Mouse (Mus musculus): ENCODE results near the gene Grin2d. TPM values are rescaled to one million over a fixed set of nuclear protein-coding genes. Genes with fewer than 3 reads are reported as not detected.

Gene Grin2d
- polyA plus RNA-seq, 1 experiment = 0.97 TPM

DNA sequence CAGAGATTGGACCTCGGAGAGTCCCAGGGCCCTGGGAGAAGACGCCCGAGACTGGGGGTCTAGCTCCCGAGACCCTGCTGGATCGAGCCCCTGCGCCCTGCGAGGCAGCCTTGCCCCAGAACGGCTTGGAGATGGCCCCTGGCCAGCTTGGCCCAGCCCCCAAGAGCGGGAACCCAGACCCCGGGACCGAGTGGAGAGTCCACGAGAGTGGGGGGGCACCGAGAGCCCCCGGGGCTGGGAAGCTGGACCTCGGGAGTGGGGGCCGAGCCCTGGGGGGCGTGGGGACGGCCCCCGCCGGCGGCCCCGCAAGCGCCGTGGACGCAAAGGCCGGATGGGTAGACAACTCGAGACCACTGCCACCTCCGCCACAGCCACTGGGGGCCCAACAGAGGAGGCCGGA, 83.2 kb downstream of the Grin2d start:
- Histone ChIP-seq H3K4me1 (ENCODE audit: control insufficient read depth, insufficient read depth, low read length) (peaks cover 1% of the 10 kb centered on the region), H3K4me3 (replicated peaks; ENCODE audit: control insufficient read depth, low read depth, low read length) (no peak overlapping the region), H3K27ac (ENCODE audit: control insufficient read depth, insufficient read depth, low read depth, low read length, poor library complexity) (no peak overlapping the region)
- TF ChIP-seq CTCF (IDR thresholded peaks at IDR 0.05; ENCODE audit: control insufficient read depth, insufficient read depth, low read length) (no peak), POLR2A (IDR thresholded peaks at IDR 0.05; ENCODE audit: borderline replicate concordance, control insufficient read depth, low read depth, low read length) (no peak)
- 83% methylated on average over 29 of the region's 29 CpGs for WGBS

DNA sequence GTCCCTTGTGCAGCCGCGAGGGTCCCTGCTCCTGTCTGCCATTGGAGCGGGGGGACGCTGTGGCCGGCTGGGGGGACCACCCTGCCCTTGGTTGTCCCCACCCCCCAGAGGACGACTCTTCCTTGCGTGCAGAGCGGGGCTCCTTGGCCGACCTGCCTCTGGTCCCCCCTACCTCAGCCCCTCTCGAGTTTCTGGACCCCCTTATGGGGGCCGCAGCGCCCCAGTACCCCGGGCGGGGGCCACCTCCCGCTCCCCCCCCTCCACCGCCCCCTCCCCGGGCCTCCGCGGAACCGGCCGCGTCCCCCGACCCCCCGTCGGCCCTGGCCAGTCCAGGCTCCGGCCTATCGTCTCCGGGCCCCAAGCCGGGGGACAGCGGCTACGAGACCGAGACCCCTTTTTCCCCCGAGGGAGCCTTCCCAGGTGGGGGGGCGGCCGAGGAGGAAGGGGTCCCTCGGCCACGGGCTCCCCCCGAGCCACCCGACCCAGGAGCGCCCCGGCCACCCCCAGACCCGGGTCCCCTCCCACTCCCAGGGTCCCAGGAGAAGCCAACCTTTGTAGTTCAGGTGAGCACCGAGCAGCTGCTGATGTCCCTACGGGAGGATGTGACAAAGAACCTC, 84.1 kb downstream of the Grin2d start:
- Histone ChIP-seq H3K4me1 (ENCODE audit: control insufficient read depth, insufficient read depth, low read length) (peaks cover 1% of the 10 kb centered on the region), H3K4me3 (replicated peaks; ENCODE audit: control insufficient read depth, low read depth, low read length) (no peak overlapping the region), H3K27ac (ENCODE audit: control insufficient read depth, insufficient read depth, low read depth, low read length, poor library complexity) (no peak overlapping the region)
- TF ChIP-seq CTCF (IDR thresholded peaks at IDR 0.05; ENCODE audit: control insufficient read depth, insufficient read depth, low read length) = no peak
- 83% methylated on average over 44 of the region's 44 CpGs for WGBS

DNA sequence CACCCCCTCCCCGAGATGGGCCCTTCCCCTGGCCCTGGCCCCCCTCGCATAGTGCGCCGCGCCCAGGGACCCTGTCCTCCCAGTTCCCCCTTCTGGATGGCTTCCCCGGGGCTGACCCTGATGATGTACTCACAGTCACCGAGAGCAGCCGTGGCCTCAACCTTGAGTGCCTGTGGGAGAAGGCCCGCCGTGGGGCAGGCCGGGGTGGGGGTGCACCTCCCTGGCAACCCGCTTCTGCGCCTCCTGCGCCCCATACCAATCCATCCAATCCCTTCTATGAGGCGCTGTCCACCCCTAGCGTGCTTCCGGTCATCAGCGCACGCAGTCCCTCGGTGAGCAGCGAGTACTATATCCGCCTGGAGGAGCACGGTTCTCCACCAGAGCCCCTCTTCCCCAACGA, 84.9 kb downstream of the Grin2d start:
- no peak overlapping the region for H3K27ac ChIP-seq (ENCODE audit: control insufficient read depth, insufficient read depth, low read depth, low read length, poor library complexity)
- TF ChIP-seq CTCF (IDR thresholded peaks at IDR 0.05; ENCODE audit: control insufficient read depth, insufficient read depth, low read length) = no peak
- TF ChIP-seq POLR2A (IDR thresholded peaks at IDR 0.05; ENCODE audit: borderline replicate concordance, control insufficient read depth, low read depth, low read length) = no peak
- WGBS = 73% methylated on average over 24 of the region's 24 CpGs
- no peak overlapping the region for H3K4me3 ChIP-seq (replicated peaks; ENCODE audit: control insufficient read depth, low read depth, low read length)
- peaks cover 1% of the 10 kb centered on the region for H3K4me1 ChIP-seq (ENCODE audit: control insufficient read depth, insufficient read depth, low read length)

- Histone ChIP-seq H3K4me3 (replicated peaks; ENCODE audit: control insufficient read depth, low read depth, low read length) (no peak overlapping the region), H3K4me1 (ENCODE audit: control insufficient read depth, insufficient read depth, low read length) (peaks cover 1% of the 10 kb centered on the region), H3K27ac (ENCODE audit: control insufficient read depth, insufficient read depth, low read depth, low read length, poor library complexity) (no peak overlapping the region)
- WGBS = 68% methylated on average over 17 of the region's 17 CpGs
- no peak for TF ChIP-seq POLR2A (IDR thresholded peaks at IDR 0.05; ENCODE audit: borderline replicate concordance, control insufficient read depth, low read depth, low read length)
- no peak for TF ChIP-seq CTCF (IDR thresholded peaks at IDR 0.05; ENCODE audit: control insufficient read depth, insufficient read depth, low read length)
These were observed 86.3 kb downstream of the Grin2d start for GRCm38 (mm10) chr7:45791756-45792490.

DNA sequence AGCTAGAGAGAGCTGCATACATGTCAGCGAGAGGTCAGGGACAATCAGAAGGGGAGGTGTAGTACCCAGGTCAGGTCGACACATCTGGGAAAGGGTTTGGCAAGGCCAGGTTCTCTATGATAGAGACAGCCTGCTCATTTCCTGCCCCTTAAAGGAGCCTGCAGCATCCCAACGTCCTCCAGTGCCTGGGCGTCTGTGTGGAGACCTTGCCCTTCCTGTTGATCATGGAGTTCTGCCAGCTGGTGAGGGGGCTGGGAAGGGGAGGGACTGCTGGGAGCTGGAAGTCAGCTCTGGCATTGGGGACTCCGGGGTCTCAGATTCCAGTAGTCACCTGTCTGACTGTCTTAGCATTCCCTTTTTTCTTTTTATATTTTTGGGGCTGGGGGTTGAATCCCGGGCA, 87.5 kb downstream of the Grin2d start:
- H3K27ac ChIP-seq (ENCODE audit: control insufficient read depth, insufficient read depth, low read depth, low read length, poor library complexity) = no peak overlapping the region
- TF ChIP-seq CTCF (IDR thresholded peaks at IDR 0.05; ENCODE audit: control insufficient read depth, insufficient read depth, low read length) (no peak), POLR2A (IDR thresholded peaks at IDR 0.05; ENCODE audit: borderline replicate concordance, control insufficient read depth, low read depth, low read length) (no peak)
- H3K4me3 ChIP-seq (replicated peaks; ENCODE audit: control insufficient read depth, low read depth, low read length) = no peak overlapping the region
- WGBS = 44% methylated on average over 6 of the region's 6 CpGs
- no peaks in the 10 kb centered on the region for H3K4me1 ChIP-seq (ENCODE audit: control insufficient read depth, insufficient read depth, low read length)

DNA sequence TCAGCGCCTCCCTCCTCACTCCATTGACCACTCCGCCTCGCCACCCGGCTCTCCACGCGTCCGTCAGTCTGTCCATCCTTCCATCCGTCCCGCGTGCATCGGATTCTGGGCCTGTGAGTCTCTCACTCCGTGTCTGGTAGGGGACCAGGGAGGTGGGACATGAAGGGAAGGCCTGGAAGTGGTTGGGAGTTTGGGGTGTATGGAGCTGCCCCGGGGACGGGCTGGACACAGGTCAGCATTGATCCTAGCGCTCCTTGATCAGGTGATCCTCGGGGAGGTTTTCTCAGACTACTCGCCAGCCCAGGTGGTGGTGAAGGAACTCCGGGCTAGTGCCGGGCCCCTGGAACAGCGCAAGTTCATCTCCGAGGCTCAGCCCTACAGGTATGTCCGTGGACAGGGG, 90.5 kb downstream of the Grin2d start:
- Histone ChIP-seq H3K4me3 (replicated peaks; ENCODE audit: control insufficient read depth, low read depth, low read length) (no peak overlapping the region), H3K27ac (ENCODE audit: control insufficient read depth, insufficient read depth, low read depth, low read length, poor library complexity) (no peak overlapping the region), H3K4me1 (ENCODE audit: control insufficient read depth, insufficient read depth, low read length) (peaks cover 2% of the 10 kb centered on the region)
- WGBS = 81% methylated on average over 22 of the region's 22 CpGs
- TF ChIP-seq CTCF (IDR thresholded peaks at IDR 0.05; ENCODE audit: control insufficient read depth, insufficient read depth, low read length) (no peak), POLR2A (IDR thresholded peaks at IDR 0.05; ENCODE audit: borderline replicate concordance, control insufficient read depth, low read depth, low read length) (no peak)

GRCm38 (mm10) chr7:45786661-45787413, 91.3 kb downstream of the Grin2d start:
- Histone ChIP-seq H3K4me3 (replicated peaks; ENCODE audit: control insufficient read depth, low read depth, low read length) (no peak overlapping the region), H3K4me1 (ENCODE audit: control insufficient read depth, insufficient read depth, low read length) (peaks cover 2% of the 10 kb centered on the region), H3K27ac (ENCODE audit: control insufficient read depth, insufficient read depth, low read depth, low read length, poor library complexity) (no peak overlapping the region)
- 21% methylated on average over 17 of the region's 17 CpGs for WGBS
- TF ChIP-seq CTCF (IDR thresholded peaks at IDR 0.05; ENCODE audit: control insufficient read depth, insufficient read depth, low read length) (no peak), POLR2A (IDR thresholded peaks at IDR 0.05; ENCODE audit: borderline replicate concordance, control insufficient read depth, low read depth, low read length) (no peak)

- no peak overlapping the region for H3K4me3 ChIP-seq (replicated peaks; ENCODE audit: control insufficient read depth, low read depth, low read length)
- TF ChIP-seq CTCF (IDR thresholded peaks at IDR 0.05; ENCODE audit: control insufficient read depth, insufficient read depth, low read length) (no peak), POLR2A (IDR thresholded peaks at IDR 0.05; ENCODE audit: borderline replicate concordance, control insufficient read depth, low read depth, low read length) (no peak)
These were observed 92.0 kb downstream of the Grin2d start for GRCm38 (mm10) chr7:45786136-45786578.

More at GRCm38 (mm10) chr7:45786136-45786578, 92.0 kb downstream of the Grin2d start:
- 8% methylated on average over 14 of the region's 14 CpGs for WGBS
- H3K27ac ChIP-seq (ENCODE audit: control insufficient read depth, insufficient read depth, low read depth, low read length, poor library complexity) = no peak overlapping the region
- peaks cover 2% of the 10 kb centered on the region for H3K4me1 ChIP-seq (ENCODE audit: control insufficient read depth, insufficient read depth, low read length)
